Mouse (Mus musculus) gastrocnemius, postnatal 25 days (tissue): ENCODE measurements at regions not wholly inside any gene's neighbourhood (a gene's known extent, or its start where the extent isn't known, plus 50 kb on each side); places are given as distances from the start of the nearest gene placed in this dataset.

Experiments
- DNase-seq: peaks from one replicate; pipeline ENCODE4 v3.0.0; 2022

DNA sequence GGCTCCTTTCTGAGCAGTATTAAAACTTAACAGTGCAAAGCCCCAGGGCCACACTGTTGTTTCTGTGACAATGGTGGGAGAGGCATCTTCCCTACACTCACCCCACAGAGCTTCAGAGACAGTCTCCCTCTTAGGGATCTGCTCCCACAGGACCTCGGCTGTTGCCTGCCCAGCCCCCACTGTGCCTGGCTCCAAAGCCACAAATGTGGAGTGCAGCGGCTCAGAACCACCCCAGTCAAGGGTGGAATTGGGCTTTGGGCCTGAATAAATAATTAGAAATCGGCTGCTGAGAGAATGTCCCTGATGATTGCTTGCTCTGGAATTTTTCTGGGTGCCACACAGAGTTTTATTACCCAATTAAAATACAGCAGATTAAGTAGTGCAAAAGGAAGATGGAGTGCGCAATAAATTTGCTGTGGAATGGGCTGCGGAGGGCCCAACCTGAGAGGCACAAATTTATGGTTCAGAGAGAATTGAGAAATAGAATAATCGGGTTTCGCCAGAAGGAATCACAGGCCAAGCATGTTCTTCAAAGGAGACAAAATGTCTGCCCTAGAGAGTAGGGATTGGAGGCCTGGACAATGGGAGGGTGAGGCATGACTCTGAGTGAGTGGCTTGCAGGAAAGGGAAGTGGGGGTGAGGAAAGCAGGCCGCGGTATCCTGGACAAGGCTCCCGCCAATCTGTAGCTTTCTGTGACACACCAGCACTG is 56.4 kb downstream of the Cd24a start:
- DNase-seq, result no peak

GRCm38 (mm10) chr10:43641169-43641945 is 63.3 kb downstream of the Cd24a start:
- no peak for DNase-seq

GRCm38 (mm10) chr10:43646326-43646725 is 68.2 kb downstream of the Cd24a start:
- no peak for DNase-seq

DNA sequence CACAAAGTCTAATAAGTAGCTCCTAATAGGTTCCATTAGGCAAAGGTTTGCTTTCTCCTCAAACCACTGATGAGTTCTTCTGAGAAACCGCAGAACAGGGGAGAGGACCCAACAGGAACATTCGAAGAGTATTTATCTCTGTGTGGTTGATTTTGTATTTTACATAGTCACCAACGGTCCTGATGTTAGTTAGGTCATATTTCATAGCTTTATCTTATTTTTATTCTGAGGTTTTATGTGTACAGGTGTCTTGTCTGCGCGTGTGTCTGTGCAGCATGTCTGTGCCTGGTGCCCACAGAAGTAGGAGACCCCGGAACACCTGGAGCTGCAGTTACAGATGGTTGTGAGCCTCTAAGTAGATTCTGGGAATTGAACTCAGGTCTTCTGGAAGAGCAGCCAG is 68.9 kb downstream of the Cd24a start:
- DNase-seq, result no peak

GRCm38 (mm10) chr10:43648186-43648585 is 70.1 kb downstream of the Cd24a start:
- DNase-seq, result no peak

- no peak for DNase-seq
These were observed 70.8 kb downstream of the Cd24a start for GRCm38 (mm10) chr10:43648815-43649447.

- DNase-seq, result no peak
These were observed 72.4 kb downstream of the Cd24a start for GRCm38 (mm10) chr10:43650449-43650848.

DNA sequence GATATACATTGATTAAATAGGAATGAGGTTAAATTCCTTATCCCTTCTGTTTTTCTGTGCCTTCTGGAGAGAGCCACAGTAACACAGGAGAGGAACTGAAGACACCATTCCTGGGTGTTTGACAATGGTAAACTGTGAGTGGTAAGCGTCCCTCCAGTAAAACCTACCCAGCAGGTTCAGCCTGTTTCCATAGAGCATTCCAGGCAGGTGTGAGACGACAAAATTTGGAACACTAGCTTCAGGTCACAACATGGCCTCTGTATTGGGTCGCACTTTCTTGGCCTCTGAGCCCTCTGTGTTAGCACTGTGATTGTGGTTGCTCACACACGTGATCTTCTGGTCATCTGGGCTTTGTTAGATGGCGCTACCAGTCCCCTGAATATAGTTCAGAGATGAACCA is 73.4 kb downstream of the Cd24a start:
- DNase-seq, result no peak

- no peak for DNase-seq
These were observed 73.8 kb downstream of the Cd24a start for GRCm38 (mm10) chr10:43651915-43652314.

- no peak for DNase-seq
These were observed 77.1 kb downstream of the Cd24a start for GRCm38 (mm10) chr10:43655082-43655671.

- DNase-seq, result peak; percentile 11
These were observed 77.6 kb downstream of the Cd24a start for GRCm38 (mm10) chr10:43655680-43656079.

- DNase-seq, result no peak
These were observed 78.1 kb downstream of the Cd24a start for GRCm38 (mm10) chr10:43656207-43656606.

DNA sequence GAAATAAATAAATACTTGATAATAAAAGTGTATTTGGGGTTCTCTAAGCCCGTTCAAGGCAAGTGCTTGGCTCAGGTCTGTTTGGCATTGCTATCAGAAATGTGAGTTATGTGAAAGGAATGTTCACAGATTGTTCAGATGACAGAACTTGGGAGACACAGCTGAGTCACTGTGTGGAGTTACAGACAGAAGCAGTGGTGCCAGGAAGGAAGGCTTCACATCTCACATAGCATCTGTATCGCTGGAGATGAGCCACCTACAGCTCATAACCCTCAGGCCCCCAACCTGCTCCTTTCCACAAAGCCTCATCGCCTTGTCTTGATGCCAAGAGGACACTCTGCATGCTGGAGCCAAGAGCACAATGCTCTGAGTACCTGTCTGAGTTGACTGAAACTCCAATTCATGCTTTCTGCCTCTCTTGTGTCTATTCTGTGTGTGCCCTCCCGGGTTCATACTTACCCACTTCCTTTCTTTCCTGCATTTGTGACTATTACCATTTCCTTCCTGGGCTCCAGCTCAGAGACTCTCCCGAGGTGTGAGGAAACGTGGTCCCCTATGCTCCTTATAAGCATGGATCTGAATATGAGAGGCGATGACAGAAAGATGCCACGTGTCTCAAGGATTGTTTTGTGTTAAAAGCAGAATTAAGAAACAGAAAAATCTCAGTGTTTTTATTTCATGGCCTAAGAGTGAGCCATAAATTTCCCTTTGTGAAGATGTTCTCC is 79.6 kb downstream of the Cd24a start:
- DNase-seq, result no peak

- DNase-seq, result no peak
These were observed 80.1 kb downstream of the Cd24a start for GRCm38 (mm10) chr10:43658226-43658593.

GRCm38 (mm10) chr10:43664844-43665243 is 86.8 kb downstream of the Cd24a start:
- DNase-seq, result no peak

DNA sequence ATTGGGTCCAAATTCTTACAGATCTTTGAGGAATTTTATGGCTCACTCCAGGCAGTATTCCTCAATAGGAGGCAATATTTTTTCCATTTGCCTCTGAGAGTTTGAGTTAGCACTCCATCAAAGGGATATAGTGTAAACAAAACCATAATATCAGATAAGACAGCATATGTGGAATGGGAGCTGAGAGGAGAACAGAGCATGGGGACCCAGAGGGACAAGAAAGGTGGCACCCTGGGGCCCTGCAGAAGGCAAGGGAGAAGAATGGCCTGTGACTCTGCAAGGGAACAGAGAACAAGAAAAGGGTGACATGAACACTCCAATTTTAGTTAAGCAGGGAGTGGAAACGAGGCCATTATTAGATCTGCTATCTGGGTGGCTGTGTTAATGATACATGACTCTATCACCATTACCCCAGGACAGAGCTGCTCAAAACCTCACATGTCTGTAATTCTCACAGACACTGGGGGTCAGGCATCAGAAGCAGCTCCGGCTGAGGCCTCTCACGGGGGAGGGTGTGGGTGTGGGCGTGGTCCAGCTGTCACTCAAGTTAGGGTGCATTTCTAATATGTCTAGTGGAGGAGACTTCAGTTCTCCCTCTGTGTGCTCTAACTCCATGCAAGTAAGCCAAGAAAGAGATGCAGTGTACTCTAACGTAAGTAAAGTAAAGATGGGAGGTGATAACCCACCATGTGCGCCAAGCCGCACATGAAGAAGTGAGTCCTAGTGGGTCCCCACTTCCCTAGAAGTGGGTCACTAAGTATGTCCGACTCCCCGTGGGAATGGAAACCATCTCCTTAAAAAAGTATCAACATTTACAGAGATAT is 88.4 kb downstream of the Cd24a start:
- no peak for DNase-seq

DNA sequence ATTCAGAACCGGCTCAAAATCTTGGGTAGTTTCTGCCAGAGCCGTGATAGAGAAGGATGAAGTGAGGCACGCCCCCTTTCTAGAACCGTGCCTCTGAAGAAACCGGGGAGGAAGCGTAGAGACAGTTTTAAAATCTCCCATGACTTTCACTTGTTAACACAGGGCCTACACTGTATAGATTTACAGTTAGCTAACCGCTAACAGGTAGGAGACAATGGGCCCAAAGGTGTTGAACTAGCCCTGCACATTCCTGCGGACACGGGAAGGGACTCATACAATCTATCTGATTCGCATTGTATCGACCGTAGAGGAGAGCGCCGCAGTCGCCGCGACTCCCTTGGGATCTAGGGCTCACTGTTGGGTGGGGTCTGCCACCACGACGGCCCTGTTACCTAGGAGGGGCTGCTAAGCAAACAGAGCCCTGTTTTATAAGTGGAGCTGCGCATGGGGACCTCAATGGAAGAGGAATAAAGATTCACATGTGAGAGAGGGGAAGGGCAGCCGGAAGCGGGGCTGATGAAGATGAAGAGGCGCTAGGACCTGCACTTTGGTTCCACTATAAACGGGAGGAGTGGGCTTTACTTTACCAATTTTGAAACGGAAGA is 89.1 kb downstream of the Cd24a start:
- no peak for DNase-seq

DNA sequence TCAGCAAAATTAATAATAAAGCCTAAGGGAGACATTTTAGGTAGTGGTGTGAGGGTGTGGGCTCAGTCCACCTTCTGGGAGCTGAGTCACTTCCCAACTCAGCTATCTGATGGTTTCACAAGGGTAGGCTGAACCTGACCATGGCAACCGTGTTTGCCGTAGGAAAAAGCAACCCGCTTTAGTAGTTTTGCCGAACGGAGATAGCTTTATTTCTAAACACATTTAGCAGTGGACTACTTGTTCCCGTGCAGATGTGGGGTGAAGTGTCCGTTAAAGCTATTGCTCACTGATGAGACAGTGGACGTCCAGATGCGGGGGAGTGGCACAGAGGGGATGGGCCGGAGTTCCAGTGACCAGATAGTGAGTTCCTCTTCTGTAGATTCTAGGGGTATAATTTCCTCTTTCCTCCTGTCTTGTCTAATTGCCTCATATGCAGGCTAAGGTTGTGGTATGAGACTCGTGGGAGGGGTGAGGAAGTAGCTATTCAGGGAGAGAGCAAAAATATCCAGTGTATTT is 89.7 kb downstream of the Cd24a start:
- no peak for DNase-seq

DNA sequence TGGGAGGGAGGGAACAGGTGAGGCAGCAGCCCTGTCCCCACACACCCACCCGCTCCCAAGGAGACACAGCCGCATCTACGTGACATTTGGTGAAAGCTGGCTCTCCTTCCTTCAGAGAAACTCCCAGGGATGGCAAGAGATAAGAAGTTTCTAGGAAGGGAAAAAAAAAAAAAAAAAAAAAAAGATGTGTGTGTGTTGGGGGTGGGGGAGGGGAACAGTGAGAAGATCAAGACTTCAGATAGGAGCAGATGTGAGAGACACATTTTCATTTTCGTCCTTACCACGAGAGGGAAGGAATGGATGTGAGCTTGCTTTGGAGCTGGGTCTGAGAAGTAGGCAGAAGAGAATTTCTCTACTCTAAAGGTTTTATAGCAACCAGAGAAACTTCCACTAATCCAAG is 91.4 kb downstream of the Cd24a start:
- DNase-seq, result no peak

DNA sequence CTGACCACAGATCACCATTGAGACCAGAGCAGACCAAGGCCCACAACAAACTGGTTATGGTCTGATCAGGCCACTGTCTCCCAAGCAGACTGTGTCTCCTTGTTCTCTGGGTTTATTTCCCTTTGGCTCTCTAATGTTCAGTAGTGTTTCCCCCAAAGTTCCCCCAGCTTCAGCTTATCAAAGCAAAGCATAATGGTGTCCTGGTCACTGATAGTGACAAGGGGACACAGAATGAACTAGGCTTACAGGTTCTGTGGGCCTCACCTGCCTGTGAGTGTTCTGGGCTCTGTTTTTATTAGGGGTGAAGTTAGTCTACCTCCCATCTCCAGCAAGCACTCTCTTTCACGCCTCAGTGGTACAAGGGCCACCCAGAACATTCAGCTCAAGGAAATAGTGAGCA is 92.7 kb downstream of the Cd24a start:
- no peak for DNase-seq

DNA sequence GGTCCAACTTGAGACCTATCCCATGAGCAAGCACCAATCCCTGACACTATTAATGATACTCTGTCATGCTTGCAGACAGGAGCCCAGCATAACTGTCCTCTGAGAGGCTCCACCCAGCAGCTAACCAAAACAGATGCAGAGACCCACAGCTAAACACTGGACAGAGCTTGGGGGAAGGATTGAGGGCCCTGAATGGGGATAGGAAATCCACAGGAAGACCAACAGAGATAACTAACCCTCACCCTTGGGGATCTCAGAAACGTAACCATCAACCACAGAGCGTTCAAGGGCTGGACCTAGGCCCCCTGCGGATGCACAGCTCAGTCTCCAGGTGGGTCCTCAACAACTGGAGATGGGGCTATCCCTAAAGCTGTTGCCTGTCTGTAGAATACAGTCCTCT is 93.7 kb downstream of the Cd24a start:
- DNase-seq, result no peak
